Mouse (Mus musculus): ENCODE data around the gene Prkch. TPM values are rescaled to one million over a fixed set of nuclear protein-coding genes. Genes with fewer than 3 reads are reported as not detected.

Prkch gene
- polyA plus RNA-seq, 1 experiment from 2014 or later = 1.2 TPM

DNA sequence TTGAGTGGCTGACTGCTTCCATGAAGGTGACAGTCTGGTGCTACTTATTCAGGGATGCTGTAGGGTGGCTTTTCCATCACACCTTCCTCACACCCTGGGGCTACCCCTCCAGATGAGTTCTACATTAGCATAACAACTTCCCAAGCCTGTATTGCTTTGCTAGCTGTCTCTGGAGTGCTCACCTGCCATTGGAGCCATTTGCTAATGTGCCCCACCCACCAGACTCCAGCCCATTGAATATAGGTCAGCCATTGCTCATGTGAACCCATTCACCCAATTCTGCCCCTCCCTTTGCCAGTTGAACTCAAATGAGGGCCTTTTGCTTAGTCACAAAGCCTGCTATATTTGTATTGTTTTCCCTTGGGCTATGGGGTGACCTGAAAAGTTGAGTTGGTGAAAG lies 135.2 kb downstream of the Prkch start:
- Histone ChIP-seq H3K27ac (no peak overlapping the region), H3K4me2 (no peak overlapping the region), H3K4me3 (replicated peaks) (no peak overlapping the region), H3K9ac (no peak overlapping the region), H3K27me3 (no peaks in the 10 kb centered on the region), H3K4me1 (replicated peaks) (no peaks in the 10 kb centered on the region), H3K9me3 (replicated peaks) (no peaks in the 10 kb centered on the region), H3K36me3 (no peaks in the 10 kb centered on the region)
- no peak for DNase-seq
- no peak for ATAC-seq (ENCODE audit: low read depth)

- WGBS (ENCODE audit: insufficient replicate concordance) = 80% methylated on average over 2 of the region's 2 CpGs
- H3K4me2 ChIP-seq = no peak overlapping the region
- no peak for DNase-seq
These were observed 135.9 kb downstream of the Prkch start for GRCm38 (mm10) chr12:73720466-73720865.

GRCm38 (mm10) chr12:73722060-73722459 lies 137.5 kb downstream of the Prkch start:
- 60% methylated on average over 3 of the region's 3 CpGs for WGBS (ENCODE audit: insufficient replicate concordance)
- no peaks in the 10 kb centered on the region for H3K4me1 ChIP-seq (replicated peaks)
- H3K4me3 ChIP-seq (replicated peaks) = no peak overlapping the region
- H3K4me2 ChIP-seq = no peak overlapping the region
- H3K9me3 ChIP-seq (replicated peaks) = no peaks in the 10 kb centered on the region
- no peak for ATAC-seq (ENCODE audit: low read depth)
- DNase-seq = no peak
- no peaks in the 10 kb centered on the region for H3K27me3 ChIP-seq
- H3K27ac ChIP-seq = no peak overlapping the region
- H3K9ac ChIP-seq = no peak overlapping the region
- H3K36me3 ChIP-seq = no peaks in the 10 kb centered on the region

More at GRCm38 (mm10) chr12:73720466-73720865, 135.9 kb downstream of the Prkch start:
- Histone ChIP-seq H3K36me3 (no peaks in the 10 kb centered on the region), H3K27me3 (no peaks in the 10 kb centered on the region), H3K9me3 (replicated peaks) (no peaks in the 10 kb centered on the region), H3K4me1 (replicated peaks) (no peaks in the 10 kb centered on the region), H3K27ac (no peak overlapping the region), H3K9ac (no peak overlapping the region), H3K4me3 (replicated peaks) (no peak overlapping the region)
- no peak for ATAC-seq (ENCODE audit: low read depth)

DNA sequence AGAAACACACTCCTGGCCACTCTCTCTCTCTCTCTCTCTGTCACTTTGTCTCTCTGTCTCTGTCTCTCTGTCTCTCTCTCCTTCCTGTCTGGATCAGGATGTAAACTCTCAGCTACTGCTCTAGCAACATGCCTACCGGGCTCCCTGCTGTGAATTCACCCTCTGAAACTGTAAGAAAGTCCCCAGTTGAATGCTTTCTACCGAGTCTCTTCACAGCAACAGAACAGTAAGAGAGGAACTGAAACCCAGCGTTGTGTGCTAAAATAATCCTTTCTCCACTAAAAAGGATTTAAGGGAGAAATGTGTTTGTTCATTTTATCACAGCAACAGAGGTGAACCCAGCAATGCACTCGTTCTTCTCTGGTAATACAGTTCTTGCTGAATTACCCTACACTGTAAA lies 138.5 kb downstream of the Prkch start:
- no peak overlapping the region for H3K27ac ChIP-seq
- no peak overlapping the region for H3K4me2 ChIP-seq
- ATAC-seq (ENCODE audit: low read depth) (no peak), DNase-seq (no peak)
- H3K4me1 ChIP-seq (replicated peaks) = no peaks in the 10 kb centered on the region
- H3K9ac ChIP-seq = no peak overlapping the region
- WGBS (ENCODE audit: insufficient replicate concordance) = 62% methylated on average over 4 of the region's 4 CpGs
- H3K36me3 ChIP-seq = no peaks in the 10 kb centered on the region
- no peaks in the 10 kb centered on the region for H3K9me3 ChIP-seq (replicated peaks)
- no peak overlapping the region for H3K4me3 ChIP-seq (replicated peaks)
- H3K27me3 ChIP-seq = no peaks in the 10 kb centered on the region

GRCm38 (mm10) chr12:73723887-73724286 lies 139.3 kb downstream of the Prkch start:
- H3K4me1 ChIP-seq (replicated peaks) = no peaks in the 10 kb centered on the region
- no peak overlapping the region for H3K4me2 ChIP-seq
- no peak overlapping the region for H3K9ac ChIP-seq
- no peak overlapping the region for H3K4me3 ChIP-seq (replicated peaks)
- DNase-seq (no peak), ATAC-seq (ENCODE audit: low read depth) (no peak)
- H3K36me3 ChIP-seq = no peaks in the 10 kb centered on the region
- no peaks in the 10 kb centered on the region for H3K9me3 ChIP-seq (replicated peaks)
- no peak overlapping the region for H3K27ac ChIP-seq
- WGBS (ENCODE audit: insufficient replicate concordance) = 79% methylated on average over 10 of the region's 10 CpGs
- H3K27me3 ChIP-seq = no peaks in the 10 kb centered on the region

- DNase-seq = no peak
- no peak overlapping the region for H3K9ac ChIP-seq
- no peak overlapping the region for H3K4me2 ChIP-seq
- H3K4me1 ChIP-seq (replicated peaks) = no peaks in the 10 kb centered on the region
- no peaks in the 10 kb centered on the region for H3K27me3 ChIP-seq
- WGBS (ENCODE audit: insufficient replicate concordance) = 72% methylated on average over 9 of the region's 9 CpGs
- H3K9me3 ChIP-seq (replicated peaks) = no peaks in the 10 kb centered on the region
- no peak overlapping the region for H3K27ac ChIP-seq
- no peaks in the 10 kb centered on the region for H3K36me3 ChIP-seq
- ATAC-seq (ENCODE audit: low read depth) = no peak
- no peak overlapping the region for H3K4me3 ChIP-seq (replicated peaks)
These were observed 141.4 kb downstream of the Prkch start for GRCm38 (mm10) chr12:73725825-73726604.

DNA sequence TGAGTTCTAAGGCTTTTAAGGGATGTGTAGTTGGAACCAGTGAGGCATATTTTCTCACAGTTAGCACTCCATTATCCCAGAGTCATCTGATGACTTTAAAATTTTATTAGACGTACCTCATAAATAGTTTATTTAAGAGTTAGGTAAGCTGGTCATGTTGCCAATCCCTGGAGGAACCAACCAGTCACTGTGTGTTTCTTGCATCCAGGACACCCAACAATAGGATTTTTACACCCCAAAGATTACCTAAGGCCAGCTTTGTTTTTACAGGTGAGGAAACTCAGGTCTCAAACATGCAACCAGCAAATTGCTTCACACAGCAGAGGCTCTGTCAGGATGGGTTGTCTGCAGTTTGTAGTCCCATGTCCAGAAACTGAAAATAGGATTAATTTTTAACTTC lies 142.4 kb downstream of the Prkch start:
- H3K36me3 ChIP-seq = no peaks in the 10 kb centered on the region
- no peak for ATAC-seq (ENCODE audit: low read depth)
- H3K4me3 ChIP-seq (replicated peaks) = no peak overlapping the region
- H3K4me2 ChIP-seq = no peak overlapping the region
- no peaks in the 10 kb centered on the region for H3K9me3 ChIP-seq (replicated peaks)
- no peaks in the 10 kb centered on the region for H3K27me3 ChIP-seq
- DNase-seq = no peak
- H3K4me1 ChIP-seq (replicated peaks) = no peaks in the 10 kb centered on the region
- no peak overlapping the region for H3K27ac ChIP-seq
- 71% methylated on average over 1 of the region's 1 CpGs for WGBS (ENCODE audit: insufficient replicate concordance)
- H3K9ac ChIP-seq = no peak overlapping the region

- Histone ChIP-seq H3K27me3 (no peaks in the 10 kb centered on the region), H3K36me3 (no peaks in the 10 kb centered on the region), H3K4me2 (no peak overlapping the region), H3K4me3 (replicated peaks) (no peak overlapping the region), H3K27ac (no peak overlapping the region), H3K4me1 (replicated peaks) (no peaks in the 10 kb centered on the region), H3K9me3 (replicated peaks) (no peaks in the 10 kb centered on the region), H3K9ac (no peak overlapping the region)
- no peak for ATAC-seq (ENCODE audit: low read depth)
- 54% methylated on average over 4 of the region's 4 CpGs for WGBS (ENCODE audit: insufficient replicate concordance)
- DNase-seq = no peak
These were observed 146.0 kb downstream of the Prkch start for GRCm38 (mm10) chr12:73730603-73731002.

- H3K27ac ChIP-seq = no peak overlapping the region
- no peak for DNase-seq
- no peaks in the 10 kb centered on the region for H3K27me3 ChIP-seq
- ATAC-seq (ENCODE audit: low read depth) = no peak
- H3K9me3 ChIP-seq (replicated peaks) = no peaks in the 10 kb centered on the region
- no peak overlapping the region for H3K9ac ChIP-seq
- 75% methylated on average over 5 of the region's 5 CpGs for WGBS (ENCODE audit: insufficient replicate concordance)
- H3K4me2 ChIP-seq = no peak overlapping the region
- no peak overlapping the region for H3K4me3 ChIP-seq (replicated peaks)
- no peaks in the 10 kb centered on the region for H3K4me1 ChIP-seq (replicated peaks)
- H3K36me3 ChIP-seq = no peaks in the 10 kb centered on the region
These were observed 146.5 kb downstream of the Prkch start for GRCm38 (mm10) chr12:73731093-73731492.

- H3K9ac ChIP-seq = no peak overlapping the region
- no peak overlapping the region for H3K27ac ChIP-seq
- H3K4me2 ChIP-seq = no peak overlapping the region
- no peaks in the 10 kb centered on the region for H3K4me1 ChIP-seq (replicated peaks)
- 74% methylated on average over 17 of the region's 17 CpGs for WGBS (ENCODE audit: insufficient replicate concordance)
- ATAC-seq (ENCODE audit: low read depth) (no peak), DNase-seq (no peak)
- no peaks in the 10 kb centered on the region for H3K27me3 ChIP-seq
- H3K36me3 ChIP-seq = no peaks in the 10 kb centered on the region
- no peaks in the 10 kb centered on the region for H3K9me3 ChIP-seq (replicated peaks)
- no peak overlapping the region for H3K4me3 ChIP-seq (replicated peaks)
These were observed 147.4 kb downstream of the Prkch start for GRCm38 (mm10) chr12:73731848-73732540.

DNA sequence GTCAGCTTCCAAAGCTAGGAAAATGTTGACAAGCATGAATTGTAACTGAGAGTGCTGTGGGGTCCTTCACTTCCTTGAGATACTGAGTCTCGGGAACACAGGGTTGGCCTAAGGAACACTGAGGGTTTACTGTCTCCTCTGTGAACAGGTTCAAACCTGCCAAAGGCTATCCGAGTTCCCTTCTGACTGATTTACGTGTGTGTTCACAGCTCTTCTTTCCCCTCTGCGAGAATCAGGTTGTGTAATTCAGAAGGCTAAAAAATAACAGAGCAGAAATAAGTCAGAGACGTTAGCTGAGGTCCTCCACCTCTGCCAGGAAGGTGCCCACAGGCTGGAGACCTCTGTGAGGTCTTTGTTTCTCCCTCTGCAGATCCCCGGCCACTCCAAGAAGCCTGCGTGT lies 148.3 kb downstream of the Prkch start:
- H3K27ac ChIP-seq = no peak overlapping the region
- no peak overlapping the region for H3K9ac ChIP-seq
- H3K27me3 ChIP-seq = no peaks in the 10 kb centered on the region
- no peaks in the 10 kb centered on the region for H3K9me3 ChIP-seq (replicated peaks)
- DNase-seq (no peak), ATAC-seq (ENCODE audit: low read depth) (no peak)
- H3K4me3 ChIP-seq (replicated peaks) = no peak overlapping the region
- no peak overlapping the region for H3K4me2 ChIP-seq
- WGBS (ENCODE audit: insufficient replicate concordance) = 66% methylated on average over 7 of the region's 7 CpGs
- H3K36me3 ChIP-seq = no peaks in the 10 kb centered on the region
- no peaks in the 10 kb centered on the region for H3K4me1 ChIP-seq (replicated peaks)

GRCm38 (mm10) chr12:73736931-73737330 lies 152.3 kb downstream of the Prkch start:
- no peaks in the 10 kb centered on the region for H3K9me3 ChIP-seq (replicated peaks)
- H3K9ac ChIP-seq = no peak overlapping the region
- no peaks in the 10 kb centered on the region for H3K27me3 ChIP-seq
- H3K27ac ChIP-seq = no peak overlapping the region
- no peak overlapping the region for H3K4me3 ChIP-seq (replicated peaks)
- no peaks in the 10 kb centered on the region for H3K36me3 ChIP-seq
- H3K4me2 ChIP-seq = no peak overlapping the region
- ATAC-seq (ENCODE audit: low read depth) = no peak
- DNase-seq = no peak
- 33% methylated on average over 3 of the region's 3 CpGs for WGBS (ENCODE audit: insufficient replicate concordance)
- H3K4me1 ChIP-seq (replicated peaks) = no peaks in the 10 kb centered on the region
